Mouse (Mus musculus) cortical plate, adult 2 months (tissue): ENCODE results near the gene Gm4491.

ENCODE experiments used
- CTCF ChIP-seq: fragments of 200-500 bp; IDR thresholded peaks from 2 replicates; pipeline ENCODE4 v1.5.1; 2011; ENCODE audit warnings: mild to moderate bottlenecking, control low read depth, low read length; ENCODE audit not compliant: insufficient read depth; ENCODE audit errors: extremely low read depth
- POLR2A ChIP-seq: fragments of 200-500 bp; IDR thresholded peaks from 2 replicates; pipeline ENCODE4 v1.6.1; 2011; ENCODE audit warnings: mild to moderate bottlenecking, low read length, control low read depth; ENCODE audit not compliant: insufficient read depth; ENCODE audit errors: extremely low read depth

DNA sequence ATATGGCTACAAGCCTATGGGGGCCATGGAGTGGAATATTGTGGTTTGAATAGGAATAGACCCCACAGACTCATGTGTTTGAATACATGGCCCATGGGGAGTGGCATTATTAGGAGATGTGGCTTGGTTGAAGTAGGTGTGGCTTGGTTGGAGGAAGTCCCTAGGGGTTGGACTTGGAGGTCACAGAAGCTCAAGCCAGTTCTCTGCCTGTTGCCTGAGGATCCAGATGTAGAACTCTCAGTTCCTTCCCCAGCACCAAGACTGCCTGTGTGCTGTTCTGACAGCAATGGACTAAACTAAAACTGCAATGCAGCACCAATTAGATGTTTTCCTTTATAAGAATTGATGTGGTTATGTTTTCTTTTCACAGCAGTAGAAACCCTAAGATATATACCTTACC lies 49.6 kb downstream of the Gm4491 start:
- TF ChIP-seq CTCF, result no peak
- TF ChIP-seq POLR2A, result no peak
